Mouse (Mus musculus): ENCODE measurements around the gene Agbl5. TPM values are rescaled to one million over a fixed set of nuclear protein-coding genes. Genes with fewer than 3 reads are reported as not detected.

Agbl5 gene
- total RNA-seq, 2 experiments from 2014 or later = 8.3 TPM

GRCm38 (mm10) chr5:30887331-30887761, 1.1 kb upstream of the Agbl5 start:
- DNase-seq (ENCODE audit: low spot score in 2 of 2) = peak; percentile 54 to 63

- peak; percentile 92 for DNase-seq (ENCODE audit: low spot score in 2 of 2)
Measured at GRCm38 (mm10) chr5:30887858-30888336, 597 bp upstream of the Agbl5 start.

- DNase-seq (ENCODE audit: low spot score in 2 of 2) = no peak
Measured at GRCm38 (mm10) chr5:30889088-30889754, 727 bp downstream of the Agbl5 start.

GRCm38 (mm10) chr5:30890375-30890774, 1.9 kb downstream of the Agbl5 start:
- DNase-seq (ENCODE audit: low spot score in 2 of 2) = no peak

GRCm38 (mm10) chr5:30901860-30902259, 13.4 kb downstream of the Agbl5 start:
- no peak for DNase-seq (ENCODE audit: low spot score in 2 of 2)

- DNase-seq (ENCODE audit: low spot score in 2 of 2) = peak; percentile 94 to 96
Measured at GRCm38 (mm10) chr5:30907413-30908059, 19.0 kb downstream of the Agbl5 start, which contains the start of gene Ost4. Ost4 (minus strand) TSS chr5:30907788.

- no peak for DNase-seq (ENCODE audit: low spot score in 2 of 2)
Measured at GRCm38 (mm10) chr5:30908426-30909299, 20.2 kb downstream of the Agbl5 start.

GRCm38 (mm10) chr5:30909300-30909659, 20.8 kb downstream of the Agbl5 start:
- DNase-seq (ENCODE audit: low spot score in 2 of 2) = no peak

GRCm38 (mm10) chr5:30909863-30910262, 21.4 kb downstream of the Agbl5 start:
- no peak for DNase-seq (ENCODE audit: low spot score in 2 of 2)

- no peak for DNase-seq (ENCODE audit: low spot score in 2 of 2)
Measured at GRCm38 (mm10) chr5:30910481-30910880, 22.0 kb downstream of the Agbl5 start.

GRCm38 (mm10) chr5:30912156-30912555, 23.7 kb downstream of the Agbl5 start:
- DNase-seq (ENCODE audit: low spot score in 2 of 2) = no peak

GRCm38 (mm10) chr5:30913060-30913841, 24.8 kb downstream of the Agbl5 start, which contains the start of gene Emilin1:
Emilin1 (plus strand) TSS chr5:30913402.
- DNase-seq (ENCODE audit: low spot score in 2 of 2) = no peak

- no peak for DNase-seq (ENCODE audit: low spot score in 2 of 2)
Measured at GRCm38 (mm10) chr5:30914101-30914635, 25.7 kb downstream of the Agbl5 start.

GRCm38 (mm10) chr5:30914849-30915248, 26.4 kb downstream of the Agbl5 start:
- DNase-seq (ENCODE audit: low spot score in 2 of 2) = no peak

- DNase-seq (ENCODE audit: low spot score in 2 of 2) = no peak
Measured at GRCm38 (mm10) chr5:30915456-30915855, 27.0 kb downstream of the Agbl5 start.

GRCm38 (mm10) chr5:30915974-30916433, 27.5 kb downstream of the Agbl5 start:
- DNase-seq (ENCODE audit: low spot score in 2 of 2) = peak; percentile 56 to 59

- no peak for DNase-seq (ENCODE audit: low spot score in 2 of 2)
Measured at GRCm38 (mm10) chr5:30916841-30917240, 28.3 kb downstream of the Agbl5 start.

GRCm38 (mm10) chr5:30917348-30917747, 28.9 kb downstream of the Agbl5 start:
- no peak for DNase-seq (ENCODE audit: low spot score in 2 of 2)

- DNase-seq (ENCODE audit: low spot score in 2 of 2) = no peak
Measured at GRCm38 (mm10) chr5:30917891-30918670, 29.6 kb downstream of the Agbl5 start.

All from adrenal gland, adult 18-20 months (tissue).